Mouse (Mus musculus) brain, embryonic 14.5 days (tissue): ENCODE data around the gene Litaf.

Experiments
- CTCF ChIP-seq: fragments of 200-500 bp; IDR thresholded peaks from 2 replicates; pipeline ENCODE4 v1.5.1; 2012; ENCODE audit warnings: inconsistent platforms, mild to moderate bottlenecking, moderate library complexity, borderline replicate concordance; ENCODE audit not compliant: insufficient read depth, insufficient read length; ENCODE audit errors: extremely low read depth
- POLR2A ChIP-seq: fragments of 200-500 bp; IDR thresholded peaks from 2 replicates; pipeline ENCODE4 v1.6.1; 2012; ENCODE audit warnings: mild to moderate bottlenecking, inconsistent platforms, borderline replicate concordance; ENCODE audit not compliant: poor library complexity, insufficient read depth, insufficient read length, severe bottlenecking; ENCODE audit errors: extremely low read depth

DNA sequence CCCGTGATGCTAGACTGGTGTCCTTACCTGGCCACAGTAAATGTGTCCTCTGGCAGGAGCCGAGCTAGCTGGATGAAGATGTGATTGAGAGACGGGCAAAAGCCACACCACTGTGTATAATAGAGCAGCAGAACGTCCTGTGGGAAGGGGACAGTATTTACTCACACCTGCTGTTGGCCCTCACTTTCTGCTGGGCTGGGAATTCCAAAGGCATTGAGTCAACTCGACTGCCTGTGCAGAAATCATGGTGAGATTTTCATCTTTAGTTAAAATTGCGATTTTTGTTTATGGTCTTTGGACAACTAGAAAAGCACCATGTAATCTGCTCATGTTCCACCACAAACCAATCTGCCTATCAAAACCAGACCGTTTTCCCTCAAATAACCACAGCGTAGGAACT lies 18.2 kb upstream of the Litaf start:
- TF ChIP-seq CTCF (no peak), POLR2A (no peak)
